Mouse (Mus musculus) small intestine, adult 2 months (tissue): ENCODE data around the gene Gm20388.

ENCODE experiments used
- CTCF ChIP-seq: fragments of 200-500 bp; IDR thresholded peaks from 2 replicates; pipeline ENCODE4 v1.5.1; 2012; ENCODE audit warnings: low read depth, mild to moderate bottlenecking, control low read depth, inconsistent platforms, low read length, moderate library complexity, mixed read lengths; ENCODE audit not compliant: insufficient replicate concordance, insufficient read length; ENCODE audit errors: extremely low read depth
- POLR2A ChIP-seq: fragments of 200-500 bp; IDR thresholded peaks from 2 replicates; pipeline ENCODE4 v1.6.1; 2012; ENCODE audit warnings: low read depth, mild to moderate bottlenecking, control low read depth, inconsistent platforms, low read length, moderate library complexity

- TF ChIP-seq CTCF = no peak
- no peak for TF ChIP-seq POLR2A
These were observed 2276.6 kb downstream of the Gm20388 start for GRCm38 (mm10) chr8:122187271-122187670.
